Mouse (Mus musculus): ENCODE data around the gene Vmn1r176. TPM values are rescaled to one million over a fixed set of nuclear protein-coding genes. Genes with fewer than 3 reads are reported as not detected.
"Not testable (repeated sequence)": the region's sequence is repeated elsewhere in the genome, so short reads cannot be mapped to it uniquely, and the experiment has no call there.

The Vmn1r176 gene
- polyA plus RNA-seq (2015; fragmentation: Nextera tagmentation; extraction: Ambion mirVana), result not detected in 2 replicates

GRCm38 (mm10) chr7:23837272-23837671, at the start of gene Vmn1r176:
Gene Vmn1r176, minus strand, starts transcription at chr7:23837372.
- not testable (repeated sequence) for H3K27me3 ChIP-seq (replicated peaks; ENCODE audit: control insufficient read depth, insufficient read depth, low read length); H3K27ac ChIP-seq (ENCODE audit: low read depth, low read length); H3K4me1 ChIP-seq (replicated peaks; ENCODE audit: control insufficient read depth, insufficient read depth, low read length); ATAC-seq; H3K4me3 ChIP-seq (ENCODE audit: low read depth, low read length); H3K36me3 ChIP-seq (ENCODE audit: control insufficient read depth, insufficient read depth); H3K9ac ChIP-seq (ENCODE audit: low read depth, low read length); H3K9me3 ChIP-seq (ENCODE audit: control insufficient read depth); H3K4me2 ChIP-seq (replicated peaks; ENCODE audit: low read depth)
- no CpG with 5 or more reads among the region's 1 CpGs for WGBS

GRCm38 (mm10) chr7:23876918-23877317, 39.7 kb upstream of the Vmn1r176 start:
- 62% methylated on average over 3 of the region's 4 CpGs for WGBS
- not testable (repeated sequence) for ATAC-seq; H3K4me1 ChIP-seq (replicated peaks; ENCODE audit: control insufficient read depth, insufficient read depth, low read length)

GRCm38 (mm10) chr7:23866349-23866748, 29.2 kb upstream of the Vmn1r176 start, which contains the start of gene Vmn1r177:
Gene Vmn1r177, minus strand, starts transcription at chr7:23866449.
- not testable (repeated sequence) for H3K27ac ChIP-seq (ENCODE audit: low read depth, low read length); H3K4me1 ChIP-seq (replicated peaks; ENCODE audit: control insufficient read depth, insufficient read depth, low read length); H3K4me2 ChIP-seq (replicated peaks; ENCODE audit: low read depth); H3K36me3 ChIP-seq (ENCODE audit: control insufficient read depth, insufficient read depth); H3K27me3 ChIP-seq (replicated peaks; ENCODE audit: control insufficient read depth, insufficient read depth, low read length); H3K9ac ChIP-seq (ENCODE audit: low read depth, low read length); H3K9me3 ChIP-seq (ENCODE audit: control insufficient read depth); ATAC-seq; H3K4me3 ChIP-seq (ENCODE audit: low read depth, low read length)
- WGBS, result 0% methylated on average over 1 of the region's 1 CpGs

More at GRCm38 (mm10) chr7:23876918-23877317, 39.7 kb upstream of the Vmn1r176 start:
- H3K27ac ChIP-seq (ENCODE audit: low read depth, low read length); H3K4me2 ChIP-seq (replicated peaks; ENCODE audit: low read depth); H3K4me3 ChIP-seq (ENCODE audit: low read depth, low read length); H3K36me3 ChIP-seq (ENCODE audit: control insufficient read depth, insufficient read depth); H3K9ac ChIP-seq (ENCODE audit: low read depth, low read length); H3K27me3 ChIP-seq (replicated peaks; ENCODE audit: control insufficient read depth, insufficient read depth, low read length); H3K9me3 ChIP-seq (ENCODE audit: control insufficient read depth): not testable (repeated sequence)

- H3K27ac ChIP-seq (ENCODE audit: low read depth, low read length); H3K27me3 ChIP-seq (replicated peaks; ENCODE audit: control insufficient read depth, insufficient read depth, low read length); H3K4me3 ChIP-seq (ENCODE audit: low read depth, low read length); H3K9ac ChIP-seq (ENCODE audit: low read depth, low read length); H3K9me3 ChIP-seq (ENCODE audit: control insufficient read depth); ATAC-seq; H3K4me2 ChIP-seq (replicated peaks; ENCODE audit: low read depth); H3K36me3 ChIP-seq (ENCODE audit: control insufficient read depth, insufficient read depth); H3K4me1 ChIP-seq (replicated peaks; ENCODE audit: control insufficient read depth, insufficient read depth, low read length): not testable (repeated sequence)
Measured at GRCm38 (mm10) chr7:23810543-23810942, 26.6 kb downstream of the Vmn1r176 start, which contains the start of gene Vmn1r175. Gene Vmn1r175, minus strand, starts transcription at chr7:23810643.

GRCm38 (mm10) chr7:23784526-23784925, 52.6 kb downstream of the Vmn1r176 start:
- 83% methylated on average over 6 of the region's 6 CpGs for WGBS
- no peak for ATAC-seq

More at GRCm38 (mm10) chr7:23784526-23784925, 52.6 kb downstream of the Vmn1r176 start:
- no peak for TF ChIP-seq CTCF (IDR thresholded peaks at IDR 0.05; ENCODE audit: low read depth)
- Histone ChIP-seq H3K9me3 (ENCODE audit: control insufficient read depth) (peaks cover 6% of the 10 kb centered on the region; the same call in 1 of the 2 replicates), H3K27ac (ENCODE audit: low read depth, low read length) (no peak overlapping the region), H3K27me3 (replicated peaks; ENCODE audit: control insufficient read depth, insufficient read depth, low read length) (no peaks in the 10 kb centered on the region), H3K9ac (ENCODE audit: low read depth, low read length) (no peak overlapping the region), H3K4me1 (replicated peaks; ENCODE audit: control insufficient read depth, insufficient read depth, low read length) (no peaks in the 10 kb centered on the region), H3K4me2 (replicated peaks; ENCODE audit: low read depth) (no peak overlapping the region), H3K4me3 (ENCODE audit: low read depth, low read length) (no peak overlapping the region), H3K36me3 (ENCODE audit: control insufficient read depth, insufficient read depth) (no peaks in the 10 kb centered on the region)

Other genes with a start within 250 kb of the Vmn1r176 start
- gene Vmn1r170, start 231.2 kb downstream of the Vmn1r176 start, polyA plus RNA-seq (2015; fragmentation: Nextera tagmentation; extraction: Ambion mirVana), result not detected in 2 replicates
- not detected in 2 replicates for gene Vmn1r171, start 206.7 kb downstream of the Vmn1r176 start, polyA plus RNA-seq (2015; fragmentation: Nextera tagmentation; extraction: Ambion mirVana)
- not detected in 2 replicates for gene Vmn1r172, start 179.1 kb downstream of the Vmn1r176 start, polyA plus RNA-seq (2015; fragmentation: Nextera tagmentation; extraction: Ambion mirVana)
- not detected in 2 replicates for gene Vmn1r173, start 136.7 kb downstream of the Vmn1r176 start, polyA plus RNA-seq (2015; fragmentation: Nextera tagmentation; extraction: Ambion mirVana)
- gene Vmn1r174, start 85.1 kb downstream of the Vmn1r176 start, polyA plus RNA-seq (2015; fragmentation: Nextera tagmentation; extraction: Ambion mirVana), result not detected in 2 replicates
- gene Vmn1r175, start 26.7 kb downstream of the Vmn1r176 start, polyA plus RNA-seq (2015; fragmentation: Nextera tagmentation; extraction: Ambion mirVana), result not detected in 2 replicates
- gene Vmn1r177, start 29.1 kb upstream of the Vmn1r176 start, polyA plus RNA-seq (2015; fragmentation: Nextera tagmentation; extraction: Ambion mirVana), result not detected in 2 replicates
- gene Vmn1r178, start 54.6 kb upstream of the Vmn1r176 start, polyA plus RNA-seq (2015; fragmentation: Nextera tagmentation; extraction: Ambion mirVana), result not detected in 2 replicates
- not detected in 2 replicates for gene Vmn1r179, start 89.6 kb upstream of the Vmn1r176 start, polyA plus RNA-seq (2015; fragmentation: Nextera tagmentation; extraction: Ambion mirVana)
- gene Vmn1r180, start 113.3 kb upstream of the Vmn1r176 start, polyA plus RNA-seq (2015; fragmentation: Nextera tagmentation; extraction: Ambion mirVana), result not detected in 2 replicates
- not detected in 2 replicates for gene Vmn1r181, start 137.2 kb upstream of the Vmn1r176 start, polyA plus RNA-seq (2015; fragmentation: Nextera tagmentation; extraction: Ambion mirVana)
- gene V1rd19, start 164.3 kb upstream of the Vmn1r176 start, polyA plus RNA-seq (2015; fragmentation: Nextera tagmentation; extraction: Ambion mirVana), result not detected in 2 replicates
- gene Vmn1r183, start 215.9 kb upstream of the Vmn1r176 start, polyA plus RNA-seq (2015; fragmentation: Nextera tagmentation; extraction: Ambion mirVana), result not detected in 2 replicates
- gene Zfp180, start 244.6 kb upstream of the Vmn1r176 start, polyA plus RNA-seq (2015; fragmentation: Nextera tagmentation; extraction: Ambion mirVana), result 5.2 and 6.5 TPM in 2 replicates